Mouse (Mus musculus): ENCODE results near the gene Kyat1.
A peak's percentile ranks its signal among the peaks of the same experiment; 100 is the strongest.

Gene Kyat1

DNA sequence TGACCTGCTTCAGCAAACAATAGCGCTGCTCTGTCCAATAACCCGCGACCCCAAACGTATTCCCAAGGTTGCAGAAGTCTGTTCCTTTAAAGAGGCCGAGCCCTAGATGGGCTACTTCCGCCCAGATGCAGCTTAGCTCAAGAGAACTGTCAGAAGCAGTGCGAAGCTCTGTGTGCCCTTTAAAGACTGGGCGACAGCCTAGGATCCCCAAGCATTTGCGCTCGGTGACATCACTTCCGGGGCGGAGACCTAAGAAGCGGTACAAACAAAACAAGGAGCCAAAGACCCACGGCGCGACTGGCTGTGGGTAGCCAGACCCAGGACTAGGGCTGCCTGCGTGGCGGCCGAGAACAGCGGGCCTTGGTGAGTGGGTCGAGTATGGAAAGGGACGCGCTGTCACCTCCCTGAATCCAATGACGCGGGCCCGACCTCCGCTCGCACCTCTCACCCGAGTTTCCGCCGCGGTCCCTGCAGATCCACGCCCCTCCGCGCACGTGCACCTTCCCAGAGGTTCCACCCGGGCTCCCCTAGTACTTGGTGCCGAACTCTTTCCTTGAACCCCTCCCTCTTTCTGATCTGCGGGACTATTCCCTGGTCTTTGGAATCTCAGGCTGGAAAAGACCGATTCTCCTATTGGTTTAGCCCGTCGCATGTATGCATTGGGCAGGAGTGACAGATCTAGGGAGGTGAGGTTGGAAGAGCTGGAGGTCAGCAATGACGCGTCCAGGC is at the start of gene Kyat1:
Gene Kyat1, minus strand, starts transcription at position 219 of the 729 bp plus-strand sequence.
- DNase-seq (ENCODE audit: low spot score in 2 of 2): peak; percentile 82 to 91

DNA sequence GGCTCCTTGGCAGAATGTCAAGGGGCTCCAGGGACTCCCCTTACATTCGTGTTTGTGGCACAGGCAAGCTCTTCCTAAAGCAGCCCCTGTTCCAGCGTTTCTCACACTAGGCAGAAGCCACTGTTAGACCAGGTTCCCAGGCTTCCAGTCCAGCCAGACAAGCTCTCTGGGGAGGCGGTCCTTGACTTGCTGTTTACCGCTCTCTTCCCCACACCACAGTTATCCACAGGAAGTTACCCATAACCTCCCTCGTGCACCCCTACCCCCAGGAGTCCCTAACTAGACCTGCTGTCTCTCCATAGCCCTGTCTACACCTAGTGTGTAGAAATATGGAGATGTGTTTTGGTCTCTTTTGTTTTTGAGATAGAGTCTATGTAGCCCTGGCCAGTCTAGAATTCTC is 48.2 kb upstream of the Kyat1 start:
- no peak for DNase-seq (ENCODE audit: low spot score in 2 of 2)

DNA sequence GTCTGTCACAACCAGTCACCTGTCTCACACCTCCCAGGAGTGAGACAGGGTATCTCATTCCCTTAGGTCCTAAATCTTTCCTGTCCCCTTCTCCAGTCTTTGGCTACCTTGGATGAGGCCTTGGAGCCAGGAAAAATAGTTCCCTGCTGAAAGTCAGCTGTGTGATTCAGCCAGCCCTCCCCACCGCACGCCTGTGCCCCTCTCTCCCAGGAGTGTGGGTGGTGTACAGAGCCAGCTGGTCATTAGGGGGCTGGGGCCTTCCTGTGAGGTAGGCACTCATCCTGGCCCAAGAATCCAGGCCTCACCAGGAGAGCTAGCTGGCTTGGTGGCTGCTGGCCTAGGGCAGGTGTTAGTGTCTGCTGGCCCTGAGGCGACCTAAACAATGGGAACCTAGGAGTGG is 46.9 kb upstream of the Kyat1 start:
- no peak for DNase-seq (ENCODE audit: low spot score in 2 of 2)

DNA sequence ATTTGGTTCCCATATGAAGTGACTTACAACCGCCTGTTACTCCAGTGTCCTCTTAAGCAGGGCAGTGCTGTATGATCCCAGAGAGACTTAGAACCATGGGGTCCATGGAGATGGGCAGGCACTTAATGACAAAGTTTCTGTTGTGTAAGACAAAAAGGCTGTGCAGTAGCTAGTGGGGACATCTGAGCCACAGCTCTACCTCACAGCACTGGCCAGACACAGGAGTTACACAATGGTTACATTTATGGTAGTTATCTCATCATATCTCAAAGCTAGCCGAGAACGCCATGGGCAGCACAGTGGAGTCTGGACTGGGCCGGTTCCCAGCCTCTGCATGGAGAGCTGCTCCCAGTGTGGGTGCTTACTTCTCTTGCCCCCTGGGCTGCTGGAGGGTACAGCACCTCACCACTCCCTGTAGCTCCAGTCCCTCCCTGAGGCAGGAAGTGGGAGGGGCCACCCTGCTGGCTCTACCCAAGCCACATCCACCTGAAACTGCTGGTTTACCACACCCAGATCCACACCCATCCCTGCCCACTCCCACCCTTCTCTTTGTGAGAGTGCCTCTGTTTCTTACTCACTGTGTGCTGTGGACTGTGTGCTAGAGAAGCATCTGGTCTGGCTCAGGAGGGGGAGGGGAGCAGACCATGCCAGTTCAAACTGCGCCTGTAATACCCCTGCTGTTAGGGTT is 45.9 kb upstream of the Kyat1 start:
- peak in 1 of 2 experiments; percentile 42 for DNase-seq (ENCODE audit: low spot score in 2 of 2)

DNA sequence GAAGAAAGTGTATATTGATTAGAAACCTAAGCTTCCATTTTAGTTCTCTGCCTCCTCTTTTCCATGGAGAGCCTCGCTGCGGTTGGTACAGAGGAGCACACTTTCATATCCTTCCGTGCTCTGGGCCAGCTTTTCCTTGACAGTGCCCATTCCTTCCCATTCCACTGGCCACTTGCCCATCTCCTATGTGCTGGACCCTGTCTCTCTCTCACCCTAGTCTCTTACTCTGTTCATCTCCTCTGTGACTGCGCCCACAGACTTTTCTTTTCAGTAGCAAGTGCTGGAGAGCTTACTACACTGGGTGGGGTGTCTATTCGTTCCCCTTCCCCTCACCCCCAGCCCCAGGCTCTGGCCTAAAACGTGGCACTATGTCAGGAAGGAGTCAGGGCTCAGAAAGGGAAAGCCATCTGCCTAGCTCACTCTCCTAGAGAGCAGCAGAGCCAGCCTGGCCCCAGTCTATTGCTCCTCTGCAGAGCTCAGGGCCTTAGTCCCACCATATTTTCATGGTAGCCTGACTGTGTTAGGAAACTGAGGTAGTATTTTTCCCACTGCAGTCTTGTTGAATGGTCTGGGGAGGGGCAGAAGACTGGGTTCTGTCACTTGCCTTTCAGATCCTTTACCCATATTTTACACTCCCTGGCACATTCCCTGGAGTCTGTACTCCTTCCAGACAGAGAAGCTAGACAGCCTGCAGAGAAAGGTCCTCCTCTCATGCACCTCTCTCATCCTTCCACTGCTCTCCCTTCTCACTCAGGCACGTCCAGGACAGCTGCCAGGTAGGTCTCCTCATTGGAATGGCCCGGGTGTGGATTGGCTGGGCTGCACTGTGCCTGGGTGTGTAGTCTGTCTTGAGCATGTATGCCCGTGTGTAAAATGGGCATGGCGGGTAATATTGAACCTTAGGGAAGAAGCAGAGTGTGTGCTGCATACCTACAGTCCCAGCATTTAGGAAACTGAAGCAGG is 44.8 kb upstream of the Kyat1 start:
- no peak for DNase-seq (ENCODE audit: low spot score in 2 of 2)

DNA sequence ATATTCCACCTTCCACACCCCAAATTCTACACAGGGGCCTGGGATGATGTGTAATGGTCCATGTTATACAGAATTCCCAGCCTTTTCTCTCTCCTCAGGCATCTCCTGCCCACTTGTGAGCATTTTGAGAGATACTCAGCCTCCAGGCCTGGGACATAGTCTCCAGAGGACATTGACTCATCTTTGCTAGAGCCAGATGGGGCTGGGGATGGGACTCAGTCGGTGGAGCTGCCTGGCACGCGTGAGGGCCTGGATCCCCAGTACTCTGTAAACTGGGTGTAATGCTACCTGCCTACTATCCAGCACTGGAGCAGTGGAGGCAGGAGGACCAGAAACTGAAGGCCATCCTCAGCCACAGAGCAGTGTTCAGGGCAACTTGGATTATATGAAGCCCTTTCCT is 43.5 kb upstream of the Kyat1 start:
- no peak for DNase-seq (ENCODE audit: low spot score in 2 of 2)

DNA sequence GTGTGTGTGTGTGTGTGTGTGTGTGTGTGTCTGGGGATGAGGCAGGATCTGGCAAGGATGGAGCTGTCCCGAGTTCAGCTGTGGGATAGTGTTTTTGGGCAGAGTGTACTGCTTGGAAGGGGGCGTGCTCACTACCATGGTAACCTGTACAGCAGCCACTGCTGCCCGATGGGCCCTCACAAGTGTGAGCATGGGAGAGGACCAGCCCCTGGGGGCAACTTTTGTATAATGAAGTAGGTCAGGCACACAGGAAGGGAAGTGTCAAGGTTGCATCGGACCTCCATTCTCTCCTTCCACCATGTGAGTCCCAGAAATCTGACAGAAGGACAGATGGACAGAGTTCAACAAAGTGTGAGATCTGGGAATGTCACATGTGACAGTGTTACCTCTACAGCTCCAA is 42.0 kb upstream of the Kyat1 start:
- DNase-seq (ENCODE audit: low spot score in 2 of 2): no peak

DNA sequence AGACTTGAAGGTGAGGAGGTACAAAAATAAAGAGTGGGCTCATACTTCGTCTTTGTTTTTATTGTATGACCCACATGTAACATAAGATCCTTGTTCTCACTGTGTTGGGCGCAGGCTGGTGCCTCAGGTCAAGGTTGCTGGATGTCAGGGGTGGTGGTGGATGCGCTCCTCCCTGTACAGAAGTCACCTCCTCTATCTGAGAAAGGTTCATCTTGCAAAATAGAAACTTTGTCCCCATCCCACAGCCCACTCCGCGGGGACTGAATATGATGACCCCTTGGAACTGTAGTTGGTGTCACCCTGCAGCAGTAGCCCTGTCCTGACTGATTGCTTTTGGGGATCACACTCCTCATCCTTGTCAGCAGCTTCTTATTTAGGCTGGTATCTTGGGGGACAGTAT is 41.4 kb upstream of the Kyat1 start:
- no peak for DNase-seq (ENCODE audit: low spot score in 2 of 2)

DNA sequence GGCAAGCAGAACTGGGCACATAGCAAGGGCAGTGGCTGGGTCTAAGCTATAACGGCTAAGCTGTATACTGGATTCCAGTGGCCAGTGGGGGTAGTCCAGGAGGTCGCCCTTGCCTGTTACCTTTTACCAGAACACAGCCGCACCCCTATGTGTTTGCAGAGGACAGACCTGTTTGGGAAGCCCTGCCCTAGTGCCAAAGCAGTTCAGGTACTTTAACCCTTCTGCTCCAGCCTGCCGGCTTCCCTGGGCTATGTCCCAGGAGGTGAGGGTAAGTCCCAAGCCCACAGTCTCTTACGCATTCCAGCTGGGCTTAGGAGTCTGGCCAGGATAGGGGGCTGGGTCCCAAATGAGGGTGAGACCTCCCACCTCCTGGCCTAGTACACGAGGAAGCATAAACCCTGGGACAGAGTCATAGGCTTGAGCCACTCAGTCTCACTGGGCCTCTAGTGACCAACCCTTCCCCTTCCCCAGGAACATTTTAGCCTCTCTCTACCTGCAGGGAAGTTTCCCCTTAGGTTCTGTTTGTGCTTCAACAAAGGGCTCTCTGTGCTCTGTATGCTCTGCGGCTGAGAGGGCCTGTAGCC is 39.0 kb upstream of the Kyat1 start:
- DNase-seq (ENCODE audit: low spot score in 2 of 2): no peak

DNA sequence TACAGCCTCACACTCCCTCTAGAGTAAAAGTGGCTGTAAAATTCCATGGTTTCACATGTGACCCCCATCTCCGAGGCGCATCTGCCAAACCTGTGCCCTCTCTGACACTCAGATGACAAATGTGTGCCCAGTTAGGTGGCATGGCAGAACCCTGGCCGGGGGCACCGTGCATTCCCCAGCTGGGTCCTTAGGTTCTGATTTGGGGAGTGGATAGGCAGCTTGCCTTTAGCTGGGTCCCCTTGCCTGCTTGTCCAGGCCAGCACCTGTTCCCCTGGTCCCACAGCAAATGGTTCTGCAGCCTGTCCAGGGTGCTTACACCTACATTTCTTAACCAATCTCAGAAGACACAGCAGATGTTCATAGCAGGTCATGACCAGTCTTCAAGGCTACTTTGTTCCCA is 37.7 kb upstream of the Kyat1 start:
- no peak for DNase-seq (ENCODE audit: low spot score in 2 of 2)

DNA sequence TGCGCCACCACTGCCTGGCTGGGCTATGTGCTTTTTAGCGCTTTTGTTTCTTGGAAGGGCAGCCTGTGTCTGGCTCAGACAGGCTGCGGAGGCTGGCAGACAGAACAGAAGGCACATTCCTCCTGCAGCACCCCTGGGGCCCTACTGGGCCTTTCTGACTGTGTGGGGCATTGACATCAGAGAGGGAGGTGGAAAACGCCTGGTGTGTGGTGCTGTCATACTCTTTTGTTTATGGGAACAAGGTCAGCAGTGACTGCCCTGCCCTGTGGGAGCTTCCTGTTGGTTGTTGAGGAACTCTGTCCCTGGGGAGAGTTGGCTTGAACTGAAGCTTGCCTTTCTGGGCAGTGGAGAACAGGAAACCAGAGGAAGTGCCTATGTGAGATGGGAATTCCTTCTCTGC is 36.9 kb upstream of the Kyat1 start:
- no peak for DNase-seq (ENCODE audit: low spot score in 2 of 2)

DNA sequence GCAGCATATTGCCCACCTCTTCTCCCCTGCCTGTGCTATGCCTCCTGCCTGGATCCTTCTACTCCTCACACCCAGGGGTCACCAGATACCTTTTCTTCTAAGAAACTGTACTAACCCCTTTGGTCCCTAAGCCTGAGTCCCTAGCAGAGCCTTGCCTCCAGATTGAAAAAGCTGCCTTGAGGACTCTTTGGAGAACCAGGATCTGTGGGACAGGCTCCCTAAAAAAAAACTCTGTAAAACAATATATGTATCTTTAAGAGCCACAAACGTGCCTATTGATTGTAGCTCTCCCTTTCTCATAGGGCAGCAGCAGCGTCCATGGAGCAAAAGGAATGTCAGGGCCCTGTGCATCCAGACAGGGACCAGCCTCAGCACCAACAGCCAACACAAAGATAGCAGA is 34.6 kb upstream of the Kyat1 start, which contains the start of gene Gm28035:
Gene Gm28035, plus strand, starts transcription at position 301 of the 400 bp plus-strand sequence.
- DNase-seq (ENCODE audit: low spot score in 2 of 2): no peak

DNA sequence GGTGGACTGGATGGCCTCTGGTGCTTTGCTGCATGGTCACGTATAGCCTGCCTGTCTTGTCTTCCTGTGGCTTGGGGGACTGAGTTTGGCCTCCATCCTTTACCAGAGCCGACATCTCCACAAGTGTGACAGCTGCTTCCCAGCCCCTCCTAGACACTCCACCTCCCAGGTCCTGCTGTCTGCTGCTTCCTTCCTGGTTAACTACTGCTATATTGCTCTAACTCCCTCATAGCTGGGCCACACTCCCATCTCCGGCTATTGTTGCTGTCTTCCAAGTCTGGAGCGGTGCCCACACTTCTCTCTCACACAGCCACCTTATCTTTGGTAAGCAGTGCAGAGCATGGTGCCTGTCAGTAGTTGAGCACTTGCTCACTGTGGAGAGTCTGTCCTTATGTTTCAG is 34.1 kb upstream of the Kyat1 start:
- DNase-seq (ENCODE audit: low spot score in 2 of 2): no peak

DNA sequence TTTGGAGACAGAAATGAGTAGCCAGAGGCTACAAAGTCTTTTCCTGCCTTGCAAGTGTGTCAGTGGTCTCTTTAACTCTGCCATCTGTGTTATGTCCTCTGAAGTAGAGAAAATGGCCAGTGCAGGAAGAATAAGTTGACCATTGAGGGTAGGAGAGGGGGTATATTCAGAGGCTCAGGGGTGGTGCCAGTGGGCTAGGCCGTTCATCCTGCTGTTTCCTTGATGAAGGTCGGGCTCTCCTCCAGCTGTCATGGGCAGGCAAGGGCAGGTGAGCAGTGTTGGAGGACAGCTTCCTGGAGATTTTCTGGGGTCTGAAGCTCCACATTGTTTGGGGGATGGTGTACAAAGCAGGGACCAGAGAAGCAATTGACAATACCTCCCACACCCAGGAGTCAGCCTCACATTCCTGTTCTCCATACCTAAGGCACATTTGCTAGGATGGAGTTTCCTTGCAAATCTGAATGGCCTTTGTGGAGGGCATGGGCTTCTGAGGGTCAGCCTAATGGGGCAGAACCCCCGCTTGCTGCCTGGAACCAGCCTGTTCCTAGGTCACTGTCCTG is 33.3 kb upstream of the Kyat1 start:
- DNase-seq (ENCODE audit: low spot score in 2 of 2): no peak

DNA sequence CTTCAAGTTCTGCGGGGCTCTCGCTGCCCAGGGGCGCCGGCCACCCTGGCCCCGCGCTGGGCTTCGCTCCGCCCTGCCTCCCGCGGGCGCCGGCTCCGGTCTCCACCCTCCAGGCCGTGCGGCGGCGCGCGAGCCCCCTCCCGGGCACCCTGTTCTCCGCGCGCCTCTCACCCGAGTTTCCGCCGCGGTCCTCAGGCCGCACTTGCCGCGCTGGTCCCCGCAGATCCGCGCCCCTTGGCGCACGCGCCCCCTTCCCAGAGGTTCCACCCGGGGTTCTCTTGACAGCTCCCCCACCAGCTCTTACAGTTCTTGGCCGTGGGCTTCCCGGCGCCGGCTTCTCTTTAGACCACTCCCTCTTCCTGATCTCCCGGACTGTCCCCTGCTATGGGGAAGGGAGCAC is 32.2 kb upstream of the Kyat1 start:
- peak; percentile 68 to 73 for DNase-seq (ENCODE audit: low spot score in 2 of 2)

DNA sequence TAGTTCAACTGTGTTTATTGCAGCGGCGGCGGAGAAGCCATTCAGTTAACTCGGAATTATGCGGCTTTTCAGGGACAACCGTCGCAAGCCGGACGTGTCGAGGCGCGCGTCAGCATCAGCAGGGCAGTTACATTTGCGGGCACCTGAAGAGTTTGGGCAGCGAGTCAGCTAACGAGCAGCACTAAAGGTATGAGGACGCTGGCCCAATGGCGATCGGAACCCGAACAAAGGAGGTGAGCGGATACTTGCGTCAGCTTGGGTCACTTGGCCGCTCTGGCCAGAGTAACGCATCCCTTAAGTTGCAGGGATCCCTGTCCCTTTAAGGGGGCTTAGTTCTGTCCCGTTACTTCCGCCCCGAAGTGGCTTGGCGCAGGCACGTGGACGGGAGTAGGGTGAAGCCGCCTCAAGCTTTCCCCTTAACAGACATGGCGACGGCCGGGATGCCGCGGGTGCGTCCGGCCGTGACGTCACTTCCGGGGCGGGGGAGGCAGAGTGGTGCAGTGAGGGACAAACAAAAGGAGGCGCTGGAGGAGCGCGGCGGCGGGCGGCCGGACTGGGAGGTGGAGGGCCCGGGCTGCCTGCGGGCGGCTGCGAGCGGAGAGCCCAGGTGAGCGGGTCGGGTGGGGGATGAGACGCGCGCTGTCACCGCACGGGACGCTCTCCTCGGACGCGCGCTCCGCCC is 31.7 kb upstream of the Kyat1 start, which contains the start of gene Lrrc8a:
Gene Lrrc8a, plus strand, starts transcription at position 517 of the 682 bp plus-strand sequence.
- DNase-seq (ENCODE audit: low spot score in 2 of 2): peak; percentile 100

DNA sequence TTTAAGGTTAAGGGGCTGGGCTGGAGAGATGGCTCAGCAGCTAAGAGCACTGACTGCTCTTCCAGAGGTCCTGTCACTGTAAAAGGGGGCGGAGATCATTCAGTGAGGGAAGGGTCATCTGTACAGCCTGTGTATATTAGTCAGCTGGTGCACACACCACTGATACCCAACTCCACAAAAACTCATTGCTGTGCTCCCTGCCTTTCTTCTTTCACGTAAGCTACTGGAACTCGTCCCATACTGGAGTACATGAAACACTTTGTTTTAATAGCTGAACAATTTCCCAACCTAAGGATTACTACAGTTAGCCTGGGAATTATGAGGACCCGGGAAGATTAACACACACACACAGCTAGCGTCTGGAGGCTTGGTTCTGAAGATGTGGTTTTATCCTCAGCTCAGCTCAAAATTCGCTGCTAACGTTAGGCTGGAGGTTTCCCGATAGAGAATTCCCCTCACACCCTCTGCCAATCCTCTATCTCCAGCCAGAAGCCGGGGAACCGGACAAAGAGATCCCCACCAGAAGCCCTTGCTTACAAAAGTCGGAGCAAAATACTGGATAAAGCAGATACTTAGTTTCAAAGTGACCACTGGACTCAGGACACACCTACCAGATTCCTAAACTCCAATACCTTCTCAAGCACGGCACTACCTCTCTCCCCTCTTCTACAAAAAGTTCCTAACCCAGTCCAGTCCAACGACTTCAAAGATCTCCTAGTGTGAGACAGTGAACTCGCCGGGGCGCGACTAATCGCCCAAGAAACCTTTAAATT is 31.0 kb upstream of the Kyat1 start:
- DNase-seq (ENCODE audit: low spot score in 2 of 2): no peak

DNA sequence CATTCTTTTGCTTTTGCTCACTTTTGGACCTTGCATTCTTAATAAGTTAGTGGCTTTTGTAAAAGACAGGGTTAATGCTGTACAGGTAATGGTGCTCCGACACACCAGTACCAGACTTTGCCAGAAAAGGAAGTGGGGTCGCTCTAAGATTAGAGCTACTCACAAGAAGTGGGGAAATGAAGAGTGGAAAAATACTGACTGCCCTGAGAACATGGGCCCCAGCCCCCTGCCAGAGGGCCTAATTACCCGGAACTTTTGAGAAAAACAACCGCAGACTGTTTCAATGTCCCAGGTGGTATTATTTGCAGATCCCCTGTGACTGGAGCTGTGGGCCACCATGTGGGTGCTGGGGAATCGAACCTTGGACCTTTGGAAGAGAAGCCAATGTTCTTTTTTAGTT is 29.9 kb upstream of the Kyat1 start:
- no peak for DNase-seq (ENCODE audit: low spot score in 2 of 2)

DNA sequence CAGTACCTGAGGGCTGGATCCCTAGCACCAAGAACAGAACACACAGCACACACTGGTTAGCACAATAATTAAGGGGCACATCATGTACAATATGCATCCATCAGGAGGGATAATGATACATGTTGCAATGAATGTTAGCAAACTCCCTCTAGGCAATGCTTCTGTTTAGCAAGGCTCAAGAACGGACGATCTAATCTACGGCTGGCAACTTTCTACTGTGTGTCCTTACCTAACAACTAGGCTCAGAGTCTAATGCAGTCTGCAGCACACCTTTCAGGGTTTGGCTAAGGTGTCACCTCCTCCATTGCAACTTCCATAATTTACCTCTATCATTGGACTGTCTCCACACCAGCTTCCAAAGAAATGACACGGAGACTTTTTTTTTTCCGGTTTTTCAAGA is 10.6 kb upstream of the Kyat1 start:
- DNase-seq (ENCODE audit: low spot score in 2 of 2): no peak

DNA sequence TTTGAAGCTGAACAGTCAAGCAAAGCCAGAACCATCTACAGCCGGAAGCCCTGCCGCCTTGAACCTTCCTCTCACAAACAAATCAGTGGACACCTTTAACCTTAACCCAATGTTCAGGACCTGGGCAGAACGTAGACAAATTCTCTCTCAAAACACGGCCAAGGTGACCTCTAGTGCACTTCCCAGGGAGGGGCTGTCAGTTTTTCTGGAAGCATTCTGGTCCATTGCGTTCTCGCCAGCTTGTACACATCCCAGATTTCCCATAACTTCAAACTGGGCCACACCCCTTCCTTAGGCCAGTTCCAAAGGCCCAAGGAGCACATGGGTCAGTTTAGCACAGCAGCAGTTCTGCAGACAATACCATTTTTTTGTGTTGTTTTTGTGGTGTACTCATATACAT is 9.8 kb upstream of the Kyat1 start:
- DNase-seq (ENCODE audit: low spot score in 2 of 2): no peak
